21 mouse cellular contexts compared by ENCODE assay signal in genomic region chr4:152488046-152488445, GRCm38 (mm10).
"Had no signal": no experiment of that assay in that cellular context is flagged by ENCODE, and none has a peak within 500 bp of the region (broad histone marks: within the 10 kb centered on the region; RNA-seq: fewer than 3 reads in every experiment).

No protein-coding gene starts in this region.

- DNase-seq: cerebellum, adult 8-10 months; cerebellum, adult 9-10 months; cerebellum, adult 9-11 months; cerebellum, postnatal 10 days; cerebellum, postnatal 14 days; cerebellum, postnatal 25 days; cerebellum, postnatal 36 days; embryo, embryonic 11 days; forebrain, postnatal 0 days; gastrocnemius, adult 2 months; gastrocnemius, postnatal 10 days; gastrocnemius, postnatal 14 days; gastrocnemius, postnatal 25 days; gastrocnemius, postnatal 36 days; heart, adult 11 months; heart, adult 18-20 months; heart, adult 2 months had no signal

- ATAC-seq: forebrain, embryonic 13.5 days; forebrain, embryonic 14.5 days; forebrain, embryonic 15.5 days; forebrain, embryonic 16.5 days; forebrain, postnatal 0 days had no signal
